Mouse (Mus musculus) erythroblast, embryonic 14.5 days (primary cell): ENCODE data around the gene Lgr6. TPM values are rescaled to one million over a fixed set of nuclear protein-coding genes. Genes with fewer than 3 reads are reported as not detected.

Experiments
- H3K27me3 ChIP-seq: 2 replicates; pipeline ENCODE4 v1.6.1; 2012; ENCODE audit warnings: inconsistent platforms; ENCODE audit not compliant: control insufficient read depth
- H3K36me3 ChIP-seq: 2 replicates; pipeline ENCODE4 v1.6.1; 2012; ENCODE audit warnings: mild to moderate bottlenecking, inconsistent platforms; ENCODE audit not compliant: control insufficient read depth
- H3K4me1 ChIP-seq: 2 replicates; pipeline ENCODE4 v1.6.1; 2012; ENCODE audit warnings: inconsistent platforms; ENCODE audit not compliant: control insufficient read depth
- H3K4me3 ChIP-seq: replicated peaks from 2 replicates; pipeline ENCODE3; 2012; ENCODE audit warnings: moderate library complexity, mild to moderate bottlenecking, inconsistent platforms
- H3K9me3 ChIP-seq: 2 replicates; pipeline ENCODE4 v1.6.1; 2012; ENCODE audit warnings: low read length, inconsistent platforms, mixed read lengths; ENCODE audit not compliant: control insufficient read depth
- GATA1 ChIP-seq: IDR thresholded peaks from 2 replicates; pipeline ENCODE4 v1.6.1; 2012; ENCODE audit warnings: low read length, inconsistent platforms, mixed read lengths
- TAL1 ChIP-seq: IDR thresholded peaks from 3 replicates; pipeline ENCODE4 v1.6.1; 2012; ENCODE audit warnings: low read length, inconsistent platforms, mixed read lengths
- polyA plus RNA-seq: library from polyadenylated mRNA; stranded (reverse); fragments of >175 nt; gene quantifications from 2 replicates; pipeline ENCODE4 v1.2.3, GENCODE M21; 2012

Lgr6 gene
- polyA plus RNA-seq, 1 experiment, result not detected

DNA sequence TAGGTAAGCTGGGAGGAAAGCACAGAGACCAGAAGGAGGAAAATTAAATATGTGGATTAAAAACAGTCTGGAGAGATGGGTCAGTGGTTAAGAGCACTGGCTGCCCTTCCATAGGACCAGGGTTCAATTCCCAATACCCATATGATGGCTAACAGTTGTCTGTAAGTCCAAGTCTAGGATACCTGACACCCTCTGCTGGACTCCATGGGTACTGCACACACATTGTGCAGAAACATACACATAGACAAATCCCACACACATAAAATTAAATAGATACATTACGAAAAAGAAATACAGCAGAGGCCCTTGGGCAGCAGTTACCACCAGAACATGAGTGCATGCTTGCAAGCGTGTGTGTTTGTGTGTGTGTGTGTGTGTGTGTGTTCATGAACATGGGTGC is 40.6 kb downstream of the Lgr6 start:
- H3K4me1 ChIP-seq, result no peaks in the 10 kb centered on the region
- no peaks in the 10 kb centered on the region for H3K36me3 ChIP-seq
- no peaks in the 10 kb centered on the region; the same call in 1 of the 2 replicates for H3K27me3 ChIP-seq
- peaks cover 6% of the 10 kb centered on the region for H3K9me3 ChIP-seq
- TF ChIP-seq GATA1 (no peak), TAL1 (no peak)
- no peak overlapping the region for H3K4me3 ChIP-seq

DNA sequence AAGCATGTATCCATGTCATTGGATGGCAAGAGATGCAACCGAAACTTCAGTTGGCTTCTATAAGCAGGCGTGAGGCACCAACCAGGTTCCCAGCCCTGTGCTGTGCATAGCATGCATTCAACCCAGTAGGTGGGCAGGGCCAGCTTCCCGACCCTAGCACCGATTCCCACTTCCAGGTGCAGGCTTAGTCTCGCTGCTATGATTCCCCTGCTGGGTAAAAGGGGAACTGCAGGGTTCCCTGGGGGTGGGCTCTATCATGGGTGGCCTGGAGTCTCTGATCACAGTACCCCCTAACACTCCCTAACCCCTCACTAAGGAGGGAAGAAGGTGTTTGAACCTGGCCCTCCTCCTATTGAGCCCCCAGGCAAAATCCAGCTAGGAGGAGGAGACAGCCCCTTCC is 42.1 kb downstream of the Lgr6 start:
- no peaks in the 10 kb centered on the region for H3K36me3 ChIP-seq
- no peak overlapping the region for H3K4me3 ChIP-seq
- no peaks in the 10 kb centered on the region; the same call in 1 of the 2 replicates for H3K27me3 ChIP-seq
- no peaks in the 10 kb centered on the region for H3K4me1 ChIP-seq
- TF ChIP-seq GATA1 (no peak), TAL1 (no peak)
- H3K9me3 ChIP-seq, result peaks cover 6% of the 10 kb centered on the region

DNA sequence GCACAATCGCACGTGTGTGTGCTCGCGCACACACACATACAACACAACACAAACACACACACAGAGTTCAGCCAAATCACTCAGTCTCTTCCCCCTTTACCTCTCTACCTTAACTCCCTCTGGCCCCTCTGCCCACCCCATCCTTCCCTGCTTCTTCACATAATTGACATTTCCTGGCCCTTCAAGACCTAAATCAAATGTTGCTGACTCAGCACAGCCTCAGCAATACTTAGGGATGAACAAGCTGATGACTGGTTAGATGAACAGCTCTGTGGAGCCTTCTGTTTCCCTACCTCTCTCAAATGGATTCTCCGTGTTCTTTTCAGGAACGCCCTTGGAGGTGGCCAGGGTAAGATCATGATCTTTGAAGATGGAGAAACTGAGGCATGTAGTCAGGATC is 43.8 kb downstream of the Lgr6 start:
- H3K4me3 ChIP-seq, result no peak overlapping the region
- no peak for TF ChIP-seq GATA1
- TF ChIP-seq TAL1, result no peak
- H3K27me3 ChIP-seq, result no peaks in the 10 kb centered on the region; the same call in 1 of the 2 replicates
- H3K4me1 ChIP-seq, result no peaks in the 10 kb centered on the region
- peaks cover 6% of the 10 kb centered on the region for H3K9me3 ChIP-seq
- no peaks in the 10 kb centered on the region for H3K36me3 ChIP-seq

DNA sequence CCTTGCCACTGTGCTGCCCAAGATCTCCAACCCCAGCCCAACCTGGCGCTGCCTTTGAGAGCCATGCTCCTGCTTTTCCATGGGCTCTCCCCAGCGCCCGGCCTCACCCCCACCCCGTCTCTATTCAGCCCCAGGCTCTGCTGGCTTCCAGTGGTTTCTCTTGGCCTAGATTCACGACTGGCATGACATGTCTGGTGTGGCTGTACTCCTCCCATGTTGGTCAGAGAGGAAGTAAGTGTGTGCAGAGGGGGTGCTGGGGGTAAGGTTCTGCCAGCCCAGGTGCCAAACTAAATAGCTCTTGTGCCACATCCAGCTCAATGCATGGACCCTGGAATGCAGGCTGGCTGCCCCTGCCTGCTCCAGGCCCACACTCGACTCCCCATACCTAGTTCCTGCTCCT is 44.9 kb downstream of the Lgr6 start:
- H3K36me3 ChIP-seq, result no peaks in the 10 kb centered on the region
- H3K27me3 ChIP-seq, result no peaks in the 10 kb centered on the region; the same call in 1 of the 2 replicates
- no peak overlapping the region for H3K4me3 ChIP-seq
- no peak for TF ChIP-seq TAL1
- TF ChIP-seq GATA1, result no peak
- H3K4me1 ChIP-seq, result no peaks in the 10 kb centered on the region
- peaks cover 6% of the 10 kb centered on the region for H3K9me3 ChIP-seq

DNA sequence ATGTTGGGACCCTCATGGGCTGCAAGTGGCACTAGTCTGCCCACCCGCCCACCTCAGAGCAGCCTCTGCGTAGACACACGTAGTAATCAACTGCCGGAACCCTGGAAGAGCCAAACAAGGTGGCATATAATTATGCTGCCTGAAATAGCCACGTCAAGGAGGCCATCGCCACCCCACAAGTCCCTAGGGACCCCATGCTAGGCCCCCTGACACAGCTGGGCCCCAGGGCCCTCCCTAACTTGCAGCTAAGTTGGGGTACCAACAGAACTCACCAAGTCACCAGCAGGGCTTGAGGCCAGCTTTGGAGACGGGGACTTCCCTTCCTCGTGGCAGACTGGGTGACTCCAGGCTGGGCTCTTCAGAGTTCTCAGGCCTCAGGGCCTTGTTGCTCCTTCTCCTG is 48.2 kb downstream of the Lgr6 start:
- no peaks in the 10 kb centered on the region; the same call in 1 of the 2 replicates for H3K27me3 ChIP-seq
- no peak overlapping the region for H3K4me3 ChIP-seq
- H3K4me1 ChIP-seq, result no peaks in the 10 kb centered on the region
- TF ChIP-seq GATA1, result no peak
- no peak for TF ChIP-seq TAL1
- H3K9me3 ChIP-seq, result no peaks in the 10 kb centered on the region
- no peaks in the 10 kb centered on the region for H3K36me3 ChIP-seq

DNA sequence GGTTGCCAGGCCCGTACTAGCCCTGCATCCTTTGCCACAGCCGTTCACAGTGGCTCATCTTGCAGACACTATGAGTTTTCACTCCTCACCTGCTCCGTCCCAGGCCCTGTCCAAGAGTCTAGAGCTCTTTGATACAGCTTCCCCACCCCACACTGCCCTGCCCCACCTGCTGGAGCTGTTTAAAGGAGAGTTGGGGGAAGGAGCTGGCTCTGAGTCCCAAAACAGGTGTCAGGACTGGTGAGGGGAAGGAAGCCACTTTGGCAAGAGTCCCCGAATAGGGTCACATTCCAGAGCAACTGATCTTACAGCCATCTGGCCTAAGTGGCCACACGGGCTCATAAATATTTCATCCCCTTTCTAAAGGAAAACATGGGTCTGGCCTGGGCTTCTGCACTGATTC is 51.0 kb downstream of the Lgr6 start:
- Histone ChIP-seq H3K4me1 (no peaks in the 10 kb centered on the region), H3K27me3 (no peaks in the 10 kb centered on the region), H3K4me3 (no peak overlapping the region), H3K9me3 (no peaks in the 10 kb centered on the region), H3K36me3 (no peaks in the 10 kb centered on the region)
- no peak for TF ChIP-seq GATA1
- no peak for TF ChIP-seq TAL1

DNA sequence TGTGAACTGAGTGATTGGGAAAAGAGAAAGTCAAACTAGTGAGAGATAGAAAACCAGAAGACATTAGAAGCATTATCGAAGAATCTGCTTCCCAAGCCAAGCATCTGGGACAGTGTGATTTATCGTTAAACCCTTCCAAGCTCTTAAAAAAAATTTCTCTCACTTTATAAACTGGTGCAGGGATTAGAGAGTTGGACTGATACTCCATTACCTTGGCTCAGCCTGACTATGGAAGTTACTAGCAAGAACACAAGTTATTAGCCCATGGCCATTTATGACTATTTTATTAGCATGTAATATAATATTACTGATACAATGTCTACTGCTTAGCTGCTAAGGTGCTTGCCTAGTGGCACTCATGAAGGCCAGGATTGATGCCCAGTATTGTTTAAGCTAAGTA is 60.6 kb downstream of the Lgr6 start:
- TF ChIP-seq GATA1 (no peak), TAL1 (no peak)
- Histone ChIP-seq H3K4me3 (no peak overlapping the region), H3K9me3 (no peaks in the 10 kb centered on the region), H3K4me1 (no peaks in the 10 kb centered on the region), H3K36me3 (no peaks in the 10 kb centered on the region), H3K27me3 (no peaks in the 10 kb centered on the region)

DNA sequence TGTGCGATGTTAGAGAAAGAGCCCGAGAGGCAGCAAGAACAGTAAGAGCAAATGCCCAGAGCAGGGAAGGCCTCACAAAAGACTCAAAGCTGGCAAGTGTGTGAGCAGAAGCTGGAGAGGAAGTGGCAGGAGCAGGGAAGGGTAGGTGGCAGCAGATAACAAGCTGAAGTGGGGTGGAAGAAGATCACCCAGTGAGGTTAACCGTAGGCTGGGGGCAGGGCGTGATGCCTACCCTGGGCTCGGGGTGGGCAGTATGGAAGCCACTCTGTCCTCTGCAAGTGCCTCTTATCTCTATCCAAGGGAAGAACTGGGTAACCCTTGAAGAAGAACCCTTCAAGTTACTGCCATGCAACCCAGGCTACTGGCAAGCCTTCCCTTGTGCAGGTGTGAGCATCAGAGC is 68.8 kb downstream of the Lgr6 start:
- no peaks in the 10 kb centered on the region for H3K27me3 ChIP-seq
- no peak overlapping the region for H3K4me3 ChIP-seq
- no peaks in the 10 kb centered on the region for H3K36me3 ChIP-seq
- TF ChIP-seq GATA1 (no peak), TAL1 (no peak)
- no peaks in the 10 kb centered on the region for H3K9me3 ChIP-seq
- no peaks in the 10 kb centered on the region for H3K4me1 ChIP-seq

DNA sequence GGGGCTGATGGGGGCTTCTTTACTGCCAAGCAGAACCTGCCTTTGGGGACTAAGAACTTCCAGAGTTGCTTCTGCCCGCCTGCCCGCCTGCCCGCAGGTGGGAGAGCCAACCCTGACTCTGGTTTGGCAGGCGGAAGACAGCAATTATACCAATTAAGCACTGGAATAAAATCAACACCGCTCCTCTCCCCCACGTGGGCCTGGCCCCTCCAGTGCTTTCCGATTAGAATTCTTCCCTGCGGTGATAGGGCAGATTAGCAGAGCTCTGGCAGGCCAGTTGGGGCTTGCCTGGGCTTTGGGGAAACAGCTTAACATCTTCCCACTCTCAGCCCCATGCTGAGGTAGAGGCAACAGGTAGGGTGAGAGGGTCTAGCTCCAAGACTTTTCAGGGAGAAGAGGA is 72.4 kb downstream of the Lgr6 start:
- Histone ChIP-seq H3K4me3 (no peak overlapping the region), H3K4me1 (no peaks in the 10 kb centered on the region), H3K36me3 (no peaks in the 10 kb centered on the region), H3K27me3 (no peaks in the 10 kb centered on the region), H3K9me3 (no peaks in the 10 kb centered on the region)
- TF ChIP-seq GATA1, result no peak
- no peak for TF ChIP-seq TAL1

DNA sequence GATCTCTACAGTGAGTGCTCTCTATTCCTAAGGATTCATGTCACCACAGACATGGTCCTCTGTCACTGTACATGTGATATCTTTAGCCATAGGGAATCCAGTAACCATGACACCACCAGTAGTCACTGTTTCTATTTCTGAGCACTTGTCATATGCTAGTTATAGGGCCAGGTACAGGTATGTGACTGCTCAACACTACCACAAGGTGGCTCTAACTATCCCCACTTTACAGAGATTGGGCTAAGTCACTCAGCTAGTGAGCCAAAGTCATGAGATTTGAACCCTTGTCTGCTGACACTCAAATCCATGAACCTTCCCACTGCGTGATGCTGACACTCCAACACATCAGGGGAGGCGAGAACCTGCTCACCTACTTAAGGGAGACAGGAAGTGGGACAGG is 75.0 kb downstream of the Lgr6 start:
- no peak overlapping the region for H3K4me3 ChIP-seq
- H3K4me1 ChIP-seq, result no peaks in the 10 kb centered on the region
- no peaks in the 10 kb centered on the region for H3K36me3 ChIP-seq
- H3K9me3 ChIP-seq, result no peaks in the 10 kb centered on the region
- TF ChIP-seq TAL1 (no peak), GATA1 (no peak)
- H3K27me3 ChIP-seq, result no peaks in the 10 kb centered on the region
